Mouse (Mus musculus): ENCODE results near the gene Ppp4c. TPM values are rescaled to one million over a fixed set of nuclear protein-coding genes. Genes with fewer than 3 reads are reported as not detected.

Ppp4c gene
- polyA plus RNA-seq, 1 experiment from 2014 or later: 213 TPM

- Histone ChIP-seq H3K9me3 (replicated peaks; ENCODE audit: control insufficient read depth, low read length) (no peaks in the 10 kb centered on the region), H3K4me3 (ENCODE audit: low read depth, low read length) (no peak overlapping the region), H3K9ac (ENCODE audit: low read depth, low read length) (no peak overlapping the region), H3K4me1 (ENCODE audit: control insufficient read depth, insufficient read depth, low read length) (no peaks in the 10 kb centered on the region), H3K36me3 (ENCODE audit: control insufficient read depth, insufficient read depth, low read length) (no peaks in the 10 kb centered on the region), H3K4me2 (no peak overlapping the region), H3K27ac (ENCODE audit: low read depth, low read length) (no peak overlapping the region), H3K27me3 (ENCODE audit: control insufficient read depth, insufficient read depth, low read length) (no peaks in the 10 kb centered on the region)
- ATAC-seq (replicated peaks; ENCODE audit: insufficient number of reproducible peaks, low FRiP score, low TSS enrichment): no peak
- 89% methylated on average over 13 of the region's 13 CpGs for WGBS (ENCODE audit: insufficient replicate concordance)
Measured at GRCm38 (mm10) chr7:126741964-126742482, 50.3 kb downstream of the Ppp4c start.

GRCm38 (mm10) chr7:126741452-126741851, 50.8 kb downstream of the Ppp4c start:
- no peak for ATAC-seq (replicated peaks; ENCODE audit: insufficient number of reproducible peaks, low FRiP score, low TSS enrichment)
- Histone ChIP-seq H3K4me1 (ENCODE audit: control insufficient read depth, insufficient read depth, low read length) (no peaks in the 10 kb centered on the region), H3K4me2 (no peak overlapping the region), H3K4me3 (ENCODE audit: low read depth, low read length) (no peak overlapping the region), H3K9me3 (replicated peaks; ENCODE audit: control insufficient read depth, low read length) (no peaks in the 10 kb centered on the region), H3K36me3 (ENCODE audit: control insufficient read depth, insufficient read depth, low read length) (no peaks in the 10 kb centered on the region), H3K27me3 (ENCODE audit: control insufficient read depth, insufficient read depth, low read length) (no peaks in the 10 kb centered on the region), H3K27ac (ENCODE audit: low read depth, low read length) (no peak overlapping the region), H3K9ac (ENCODE audit: low read depth, low read length) (no peak overlapping the region)
- 78% methylated on average over 5 of the region's 5 CpGs for WGBS (ENCODE audit: insufficient replicate concordance)

GRCm38 (mm10) chr7:126740977-126741376, 51.3 kb downstream of the Ppp4c start:
- Histone ChIP-seq H3K9ac (ENCODE audit: low read depth, low read length) (no peak overlapping the region), H3K36me3 (ENCODE audit: control insufficient read depth, insufficient read depth, low read length) (no peaks in the 10 kb centered on the region), H3K27ac (ENCODE audit: low read depth, low read length) (no peak overlapping the region), H3K4me2 (no peak overlapping the region), H3K4me1 (ENCODE audit: control insufficient read depth, insufficient read depth, low read length) (no peaks in the 10 kb centered on the region), H3K9me3 (replicated peaks; ENCODE audit: control insufficient read depth, low read length) (no peaks in the 10 kb centered on the region), H3K27me3 (ENCODE audit: control insufficient read depth, insufficient read depth, low read length) (no peaks in the 10 kb centered on the region), H3K4me3 (ENCODE audit: low read depth, low read length) (no peak overlapping the region)
- no peak for ATAC-seq (replicated peaks; ENCODE audit: insufficient number of reproducible peaks, low FRiP score, low TSS enrichment)
- WGBS (ENCODE audit: insufficient replicate concordance): 77% methylated on average over 5 of the region's 5 CpGs

- Histone ChIP-seq H3K4me1 (ENCODE audit: control insufficient read depth, insufficient read depth, low read length) (no peaks in the 10 kb centered on the region), H3K9me3 (replicated peaks; ENCODE audit: control insufficient read depth, low read length) (no peaks in the 10 kb centered on the region), H3K9ac (ENCODE audit: low read depth, low read length) (no peak overlapping the region), H3K36me3 (ENCODE audit: control insufficient read depth, insufficient read depth, low read length) (no peaks in the 10 kb centered on the region), H3K4me2 (no peak overlapping the region), H3K27me3 (ENCODE audit: control insufficient read depth, insufficient read depth, low read length) (no peaks in the 10 kb centered on the region), H3K27ac (ENCODE audit: low read depth, low read length) (no peak overlapping the region), H3K4me3 (ENCODE audit: low read depth, low read length) (no peak overlapping the region)
- ATAC-seq (replicated peaks; ENCODE audit: insufficient number of reproducible peaks, low FRiP score, low TSS enrichment): no peak
- 79% methylated on average over 13 of the region's 13 CpGs for WGBS (ENCODE audit: insufficient replicate concordance)
Measured at GRCm38 (mm10) chr7:126740132-126740735, 52.1 kb downstream of the Ppp4c start.

GRCm38 (mm10) chr7:126739551-126739950, 52.7 kb downstream of the Ppp4c start:
- Histone ChIP-seq H3K9ac (ENCODE audit: low read depth, low read length) (no peak overlapping the region), H3K9me3 (replicated peaks; ENCODE audit: control insufficient read depth, low read length) (no peaks in the 10 kb centered on the region), H3K27me3 (ENCODE audit: control insufficient read depth, insufficient read depth, low read length) (no peaks in the 10 kb centered on the region), H3K36me3 (ENCODE audit: control insufficient read depth, insufficient read depth, low read length) (no peaks in the 10 kb centered on the region), H3K4me3 (ENCODE audit: low read depth, low read length) (no peak overlapping the region), H3K27ac (ENCODE audit: low read depth, low read length) (no peak overlapping the region), H3K4me2 (no peak overlapping the region), H3K4me1 (ENCODE audit: control insufficient read depth, insufficient read depth, low read length) (no peaks in the 10 kb centered on the region)
- ATAC-seq (replicated peaks; ENCODE audit: insufficient number of reproducible peaks, low FRiP score, low TSS enrichment): 0 out of 2 replicates have a peak, but pooled peaks have one; percentile 39
- 78% methylated on average over 17 of the region's 17 CpGs for WGBS (ENCODE audit: insufficient replicate concordance)

- no peak overlapping the region for H3K27ac ChIP-seq (ENCODE audit: low read depth, low read length)
- H3K9me3 ChIP-seq (replicated peaks; ENCODE audit: control insufficient read depth, low read length): no peaks in the 10 kb centered on the region
- H3K36me3 ChIP-seq (ENCODE audit: control insufficient read depth, insufficient read depth, low read length): no peaks in the 10 kb centered on the region
- H3K4me3 ChIP-seq (ENCODE audit: low read depth, low read length): no peak overlapping the region
- ATAC-seq (replicated peaks; ENCODE audit: insufficient number of reproducible peaks, low FRiP score, low TSS enrichment): no peak
- no peak overlapping the region for H3K9ac ChIP-seq (ENCODE audit: low read depth, low read length)
- no peaks in the 10 kb centered on the region for H3K4me1 ChIP-seq (ENCODE audit: control insufficient read depth, insufficient read depth, low read length)
- no peak overlapping the region for H3K4me2 ChIP-seq
- 71% methylated on average over 8 of the region's 8 CpGs for WGBS (ENCODE audit: insufficient replicate concordance)
- no peaks in the 10 kb centered on the region for H3K27me3 ChIP-seq (ENCODE audit: control insufficient read depth, insufficient read depth, low read length)
Measured at GRCm38 (mm10) chr7:126736122-126736521, 56.2 kb downstream of the Ppp4c start.

Other genes starting within 250 kb of the Ppp4c start
- 129 and 133 TPM in 2 replicates for gene Eif3c, start 226.1 kb downstream of the Ppp4c start, polyA plus RNA-seq (2014; fragmentation: Nextera tagmentation; extraction: Ambion mirVana)
- 0.13 and 0.31 TPM in 2 replicates for gene Apobr, start 207.6 kb downstream of the Ppp4c start, polyA plus RNA-seq (2014; fragmentation: Nextera tagmentation; extraction: Ambion mirVana)
- 16.3 and 19.7 TPM in 2 replicates for gene Cln3, start 206.7 kb downstream of the Ppp4c start, polyA plus RNA-seq (2014; fragmentation: Nextera tagmentation; extraction: Ambion mirVana)
- gene Il27, start 197.6 kb downstream of the Ppp4c start, polyA plus RNA-seq (2014; fragmentation: Nextera tagmentation; extraction: Ambion mirVana): not detected in 2 replicates
- 1.2 and 2.8 TPM in 2 replicates for gene Nupr1, start 161.6 kb downstream of the Ppp4c start, polyA plus RNA-seq (2014; fragmentation: Nextera tagmentation; extraction: Ambion mirVana)
- 24.7 and 28.9 TPM in 2 replicates for gene Sgf29, start 143.2 kb downstream of the Ppp4c start, polyA plus RNA-seq (2014; fragmentation: Nextera tagmentation; extraction: Ambion mirVana)
- gene Sult1a1, start 116.1 kb downstream of the Ppp4c start, polyA plus RNA-seq (2014; fragmentation: Nextera tagmentation; extraction: Ambion mirVana): 2.4 and 2.5 TPM in 2 replicates
- gene Bola2, start 97.1 kb downstream of the Ppp4c start, polyA plus RNA-seq (2014; fragmentation: Nextera tagmentation; extraction: Ambion mirVana): 120 and 126 TPM in 2 replicates
- gene Slx1b, start 96.7 kb downstream of the Ppp4c start, polyA plus RNA-seq (2014; fragmentation: Nextera tagmentation; extraction: Ambion mirVana): 6.1 and 6.7 TPM in 2 replicates
- gene Coro1a, start 84.7 kb downstream of the Ppp4c start, polyA plus RNA-seq (2014; fragmentation: Nextera tagmentation; extraction: Ambion mirVana): 13.1 and 13.8 TPM in 2 replicates
- 48.2 and 52.1 TPM in 2 replicates for gene Mapk3, start 32.9 kb downstream of the Ppp4c start, polyA plus RNA-seq (2014; fragmentation: Nextera tagmentation; extraction: Ambion mirVana)
- gene Gdpd3, start 26.2 kb downstream of the Ppp4c start, polyA plus RNA-seq (2014; fragmentation: Nextera tagmentation; extraction: Ambion mirVana): 0.92 and 1.4 TPM in 2 replicates
- gene Ypel3, start 15.5 kb downstream of the Ppp4c start, polyA plus RNA-seq (2014; fragmentation: Nextera tagmentation; extraction: Ambion mirVana): 79.6 and 84.9 TPM in 2 replicates
- 0.31 and 0.45 TPM in 2 replicates for gene Tbx6, start 11.0 kb downstream of the Ppp4c start, polyA plus RNA-seq (2014; fragmentation: Nextera tagmentation; extraction: Ambion mirVana)
- gene Fam57b, start 5.2 kb upstream of the Ppp4c start, polyA plus RNA-seq (2014; fragmentation: Nextera tagmentation; extraction: Ambion mirVana): 0.40 and 0.41 TPM in 2 replicates
- gene 4930451I11Rik, start 39.1 kb upstream of the Ppp4c start, polyA plus RNA-seq (2014; fragmentation: Nextera tagmentation; extraction: Ambion mirVana): not detected in 2 replicates
- gene Doc2a, start 54.9 kb upstream of the Ppp4c start, polyA plus RNA-seq (2014; fragmentation: Nextera tagmentation; extraction: Ambion mirVana): 0.17 and 0.96 TPM in 2 replicates
- gene Hirip3, start 69.5 kb upstream of the Ppp4c start, polyA plus RNA-seq (2014; fragmentation: Nextera tagmentation; extraction: Ambion mirVana): 15.5 and 17.0 TPM in 2 replicates
- 69.8 and 76.1 TPM in 2 replicates for gene Ino80e, start 69.9 kb upstream of the Ppp4c start, polyA plus RNA-seq (2014; fragmentation: Nextera tagmentation; extraction: Ambion mirVana)
- 19.4 and 25.9 TPM in 2 replicates for gene Taok2, start 92.2 kb upstream of the Ppp4c start, polyA plus RNA-seq (2014; fragmentation: Nextera tagmentation; extraction: Ambion mirVana)
- 13.5 and 18.3 TPM in 2 replicates for gene Tmem219, start 130.4 kb upstream of the Ppp4c start, polyA plus RNA-seq (2014; fragmentation: Nextera tagmentation; extraction: Ambion mirVana)
- gene Kctd13, start 136.4 kb upstream of the Ppp4c start, polyA plus RNA-seq (2014; fragmentation: Nextera tagmentation; extraction: Ambion mirVana): 11.5 and 12.6 TPM in 2 replicates
- 0.23 TPM in 1 of 2 replicates, not detected in the other for gene Asphd1, start 157.1 kb upstream of the Ppp4c start, polyA plus RNA-seq (2014; fragmentation: Nextera tagmentation; extraction: Ambion mirVana)
- gene Sez6l2, start 158.1 kb upstream of the Ppp4c start, polyA plus RNA-seq (2014; fragmentation: Nextera tagmentation; extraction: Ambion mirVana): 0.20 and 0.31 TPM in 2 replicates
- gene Cdipt, start 183.4 kb upstream of the Ppp4c start, polyA plus RNA-seq (2014; fragmentation: Nextera tagmentation; extraction: Ambion mirVana): 62.8 and 63.0 TPM in 2 replicates
- gene Cdiptos, start 183.6 kb upstream of the Ppp4c start, polyA plus RNA-seq (2014; fragmentation: Nextera tagmentation; extraction: Ambion mirVana): 1.1 and 1.2 TPM in 2 replicates
- 8.2 and 8.5 TPM in 2 replicates for gene Mvp, start 222.1 kb upstream of the Ppp4c start, polyA plus RNA-seq (2014; fragmentation: Nextera tagmentation; extraction: Ambion mirVana)
- not detected in 2 replicates for gene Pagr1b, start 224.0 kb upstream of the Ppp4c start, polyA plus RNA-seq (2014; fragmentation: Nextera tagmentation; extraction: Ambion mirVana)
- gene Pagr1a, start 224.9 kb upstream of the Ppp4c start, polyA plus RNA-seq (2014; fragmentation: Nextera tagmentation; extraction: Ambion mirVana): 50.9 and 53.2 TPM in 2 replicates
- 36.6 and 40.9 TPM in 2 replicates for gene Gm42742, start 228.6 kb upstream of the Ppp4c start, polyA plus RNA-seq (2014; fragmentation: Nextera tagmentation; extraction: Ambion mirVana)
- 4.5 and 5.0 TPM in 2 replicates for gene Prrt2, start 228.7 kb upstream of the Ppp4c start, polyA plus RNA-seq (2014; fragmentation: Nextera tagmentation; extraction: Ambion mirVana)
- 38.6 and 44.1 TPM in 2 replicates for gene Maz, start 234.5 kb upstream of the Ppp4c start, polyA plus RNA-seq (2014; fragmentation: Nextera tagmentation; extraction: Ambion mirVana)
- gene Kif22, start 250.0 kb upstream of the Ppp4c start, polyA plus RNA-seq (2014; fragmentation: Nextera tagmentation; extraction: Ambion mirVana): 97.7 and 103 TPM in 2 replicates